Mouse (Mus musculus) testis, postnatal 10 days (tissue): ENCODE measurements around the gene Tcte1.

Source experiments
- DNase-seq: peaks from one replicate; pipeline ENCODE4 v3.0.0; 2021; ENCODE audit warnings: low spot score

The Tcte1 gene

GRCm38 (mm10) chr17:45523263-45523662 lies at the start of gene Tcte1:
Tcte1 (plus strand) TSS chr17:45523434.
- no peak for DNase-seq

- DNase-seq, result no peak
Measured at GRCm38 (mm10) chr17:45473667-45474066, 49.6 kb upstream of the Tcte1 start.

DNA sequence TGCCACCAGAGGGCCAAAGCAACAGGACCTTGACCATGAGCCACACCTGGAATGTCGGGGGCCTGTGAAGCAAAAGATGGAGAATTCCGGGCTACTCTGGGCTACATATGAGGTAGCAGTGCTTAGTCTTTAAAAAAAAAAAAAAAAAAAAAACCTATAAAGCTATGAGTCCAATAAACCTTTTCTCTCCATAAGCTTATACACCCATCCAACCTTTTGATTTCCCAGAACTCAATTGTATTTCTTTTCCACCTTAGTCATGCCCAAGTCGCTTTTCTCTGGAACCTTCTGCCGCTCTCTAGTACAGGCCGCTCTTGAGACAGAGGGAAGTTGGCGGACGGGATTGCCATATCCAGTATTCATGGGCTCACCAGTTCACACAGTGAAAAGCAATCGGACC lies 49.1 kb upstream of the Tcte1 start:
- DNase-seq, result no peak

- DNase-seq, result peak; percentile 80
Measured at GRCm38 (mm10) chr17:45474669-45475465, 48.4 kb upstream of the Tcte1 start, which contains the start of gene Spats1. Spats1 (minus strand) TSS chr17:45475415.

DNA sequence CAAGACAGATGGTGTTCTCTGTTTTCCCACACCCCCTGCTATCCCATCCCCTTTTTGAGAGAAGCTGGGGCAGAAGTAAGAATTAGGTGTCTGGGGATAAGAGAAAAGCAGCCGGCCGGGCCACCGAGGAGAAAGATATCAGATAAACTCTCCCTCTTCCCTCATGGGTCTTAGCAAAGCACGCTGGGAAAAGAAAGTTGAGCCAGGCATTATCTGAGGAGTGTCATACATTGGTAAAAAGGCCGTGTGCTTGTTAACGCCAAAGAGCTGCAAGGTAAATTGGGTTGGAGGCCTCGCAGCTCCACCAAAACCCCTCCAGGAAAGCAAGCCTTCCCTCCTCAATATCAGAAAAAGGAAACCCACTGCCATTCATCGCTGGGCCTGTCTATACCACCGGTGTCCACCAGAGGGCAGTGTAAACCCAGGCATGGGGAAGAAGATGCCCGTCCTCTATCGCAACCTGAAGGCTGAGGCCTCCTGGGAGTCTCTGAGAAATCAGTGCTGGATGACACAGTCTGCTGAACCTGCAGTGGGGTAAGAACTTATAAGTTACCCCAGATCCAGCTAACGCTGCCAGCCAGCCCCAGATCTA lies 44.9 kb upstream of the Tcte1 start:
- DNase-seq, result peak; percentile 91

- no peak for DNase-seq
Measured at GRCm38 (mm10) chr17:45480429-45480828, 42.8 kb upstream of the Tcte1 start.

GRCm38 (mm10) chr17:45485581-45485980 lies 37.7 kb upstream of the Tcte1 start:
- DNase-seq, result no peak

DNA sequence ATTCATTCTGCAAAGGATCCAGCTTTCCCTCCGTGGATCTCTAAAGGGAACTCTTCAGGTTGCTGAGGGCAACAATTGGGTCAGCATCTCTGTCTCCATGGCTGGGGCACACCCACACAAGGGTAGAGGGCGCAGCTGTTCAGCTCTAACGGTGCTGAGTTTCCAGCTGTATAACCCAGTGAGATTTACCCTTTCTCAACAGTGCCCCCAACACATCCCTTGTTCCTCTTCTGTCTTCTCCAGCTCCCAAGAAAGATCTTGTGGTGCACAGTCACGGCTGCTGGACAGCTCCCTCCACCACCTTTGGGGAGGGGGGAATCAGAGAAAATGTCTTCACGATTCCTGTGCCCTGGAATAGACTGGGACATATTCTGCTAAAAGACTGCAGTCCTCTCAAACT lies 36.0 kb upstream of the Tcte1 start:
- no peak for DNase-seq

GRCm38 (mm10) chr17:45488321-45489254 lies 34.6 kb upstream of the Tcte1 start:
- no peak for DNase-seq

DNA sequence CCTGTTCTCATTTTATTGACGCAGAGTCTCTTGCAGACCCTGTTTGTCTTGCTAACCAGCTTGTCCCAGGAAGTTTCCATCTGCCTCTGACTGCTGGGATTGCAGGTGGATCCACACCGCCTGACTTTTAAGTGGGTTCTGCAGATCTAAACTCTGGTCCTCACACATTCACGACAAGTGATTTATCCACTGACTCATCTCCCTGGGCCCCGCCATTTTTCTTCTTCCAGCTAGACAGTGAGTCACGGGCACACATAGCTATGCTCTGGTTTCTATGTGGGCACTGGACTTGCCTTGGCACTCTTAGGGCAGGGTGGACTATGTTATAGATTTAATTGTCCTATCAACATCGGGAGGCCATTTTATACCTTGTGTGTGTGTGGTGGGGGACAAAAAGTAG lies 33.5 kb upstream of the Tcte1 start:
- DNase-seq, result no peak

DNA sequence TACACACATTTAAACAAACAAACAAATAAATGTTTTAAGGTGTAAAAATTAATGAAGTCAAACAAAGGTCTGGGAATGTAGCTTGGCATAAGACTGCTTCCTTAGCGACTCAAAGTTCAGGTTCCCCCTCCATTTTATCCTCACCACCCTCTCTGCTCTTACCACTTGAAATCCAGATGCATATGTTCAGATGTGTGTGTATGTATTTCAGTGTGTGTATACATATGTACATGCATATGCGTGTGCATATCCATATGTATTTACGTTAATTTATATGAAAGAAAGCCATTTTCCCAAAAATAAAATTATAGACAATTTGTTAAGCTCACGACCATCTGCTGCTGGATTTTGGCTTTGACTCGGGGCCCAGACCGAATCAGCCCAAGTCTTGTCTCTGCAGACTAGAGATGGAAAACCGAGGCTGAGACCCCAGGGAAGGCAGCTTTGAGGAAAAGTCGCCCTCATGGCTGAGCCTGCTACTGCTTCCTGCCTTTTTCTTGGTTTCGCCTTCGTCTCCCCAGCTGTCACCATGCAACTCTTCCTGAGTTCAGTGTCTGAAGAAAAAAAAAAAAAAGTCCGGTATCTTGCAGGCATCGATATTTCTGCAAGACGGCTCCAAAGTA lies 32.6 kb upstream of the Tcte1 start:
- DNase-seq, result no peak

DNA sequence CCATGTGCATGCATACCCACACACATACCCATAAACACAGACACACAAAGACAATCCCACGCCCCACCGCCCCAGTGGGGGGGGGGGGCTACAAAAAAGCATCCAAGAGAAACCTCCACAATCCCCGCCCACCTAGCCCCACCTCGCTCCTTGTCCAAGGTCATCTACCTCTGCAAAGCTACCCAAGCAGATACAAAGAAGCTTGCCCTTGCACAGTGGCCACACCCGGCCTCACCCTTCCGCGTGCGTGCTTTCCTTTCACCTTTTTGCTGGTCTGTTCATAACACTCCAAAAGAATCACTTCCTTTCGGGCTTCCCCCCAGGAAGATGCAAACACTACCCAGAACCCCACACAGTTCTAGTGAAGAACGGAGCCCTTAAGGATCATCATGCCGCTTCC lies 27.8 kb upstream of the Tcte1 start:
- DNase-seq, result no peak

- no peak for DNase-seq
Measured at GRCm38 (mm10) chr17:45498397-45498796, 24.8 kb upstream of the Tcte1 start.

GRCm38 (mm10) chr17:45499516-45499915 lies 23.7 kb upstream of the Tcte1 start:
- no peak for DNase-seq

GRCm38 (mm10) chr17:45500981-45501380 lies 22.3 kb upstream of the Tcte1 start:
- no peak for DNase-seq

DNA sequence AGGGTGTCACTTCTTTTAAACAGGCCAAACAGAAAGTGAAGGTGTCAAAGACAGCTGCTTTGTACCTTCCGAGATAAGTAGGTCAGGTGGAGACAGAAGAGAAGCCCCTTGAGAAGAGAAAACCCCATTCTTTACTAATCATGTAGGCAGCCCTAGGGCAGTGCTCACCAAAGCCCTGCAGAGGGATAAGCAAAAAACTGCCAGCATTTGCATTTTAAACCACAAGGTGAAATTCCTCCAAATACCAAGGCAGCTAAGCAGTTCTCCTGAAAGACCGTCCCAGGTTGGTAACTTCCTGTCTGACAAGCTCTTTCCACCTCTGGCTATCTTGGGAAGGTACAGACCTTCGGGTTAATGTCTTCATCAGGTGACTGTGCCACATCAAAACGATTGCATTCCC lies 20.9 kb upstream of the Tcte1 start:
- DNase-seq, result no peak

DNA sequence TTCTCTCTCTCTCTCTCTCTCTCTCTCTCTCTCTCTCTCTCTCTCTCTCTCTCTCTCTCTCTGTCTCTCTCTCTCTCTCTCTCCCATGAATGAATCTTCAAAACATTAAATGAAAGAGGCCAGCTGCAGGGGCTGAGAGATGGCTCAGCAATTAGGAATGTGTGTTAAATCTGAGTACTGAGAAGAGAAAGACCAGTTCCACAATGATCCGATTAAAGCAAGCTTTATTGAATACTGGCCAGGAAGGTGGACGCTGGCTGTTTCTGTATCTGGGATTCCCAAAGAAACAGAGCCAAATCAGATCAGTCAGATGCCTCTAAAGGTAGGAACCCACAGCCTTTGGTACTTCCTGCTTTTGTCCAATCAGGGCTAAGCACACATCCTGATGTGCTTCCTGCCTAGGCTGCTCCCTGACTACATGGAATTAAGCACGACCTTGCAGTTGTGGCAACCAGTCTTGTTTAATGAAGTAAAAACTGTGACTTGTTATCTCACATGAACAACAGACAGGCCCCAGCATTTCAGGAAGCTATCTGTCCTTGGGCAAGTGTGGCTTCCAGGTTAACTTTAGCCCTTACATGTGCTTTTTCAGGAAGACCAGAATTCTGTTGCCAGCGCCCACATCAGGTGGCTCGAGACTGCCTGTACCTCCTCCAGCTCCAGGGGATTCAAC lies 19.8 kb upstream of the Tcte1 start:
- no peak for DNase-seq

DNA sequence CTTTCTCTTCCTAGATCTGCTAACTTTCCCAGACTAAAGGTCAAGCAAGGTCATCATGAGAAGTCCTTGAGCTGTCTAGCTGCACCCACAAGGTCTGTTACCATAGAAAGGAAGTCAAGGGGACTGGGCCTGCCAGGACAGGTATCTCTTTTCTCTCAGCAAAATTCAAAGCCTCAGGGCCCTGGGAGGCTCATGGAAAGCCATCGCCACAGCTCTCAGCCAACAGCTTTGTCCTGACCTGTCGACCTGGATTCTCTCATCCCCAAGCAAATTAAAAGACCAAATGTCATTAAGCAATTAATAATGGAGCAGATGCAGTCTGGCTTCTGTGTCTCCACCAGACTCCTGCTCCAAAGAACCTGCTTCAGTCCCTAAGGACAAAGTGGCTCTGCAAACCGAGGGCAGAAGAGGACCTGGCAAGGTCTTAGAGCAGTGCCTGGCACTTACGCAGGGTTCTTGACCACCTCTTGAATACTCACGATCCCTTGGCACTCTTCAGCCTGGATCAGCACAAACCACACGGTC lies 17.2 kb upstream of the Tcte1 start:
- DNase-seq, result no peak

DNA sequence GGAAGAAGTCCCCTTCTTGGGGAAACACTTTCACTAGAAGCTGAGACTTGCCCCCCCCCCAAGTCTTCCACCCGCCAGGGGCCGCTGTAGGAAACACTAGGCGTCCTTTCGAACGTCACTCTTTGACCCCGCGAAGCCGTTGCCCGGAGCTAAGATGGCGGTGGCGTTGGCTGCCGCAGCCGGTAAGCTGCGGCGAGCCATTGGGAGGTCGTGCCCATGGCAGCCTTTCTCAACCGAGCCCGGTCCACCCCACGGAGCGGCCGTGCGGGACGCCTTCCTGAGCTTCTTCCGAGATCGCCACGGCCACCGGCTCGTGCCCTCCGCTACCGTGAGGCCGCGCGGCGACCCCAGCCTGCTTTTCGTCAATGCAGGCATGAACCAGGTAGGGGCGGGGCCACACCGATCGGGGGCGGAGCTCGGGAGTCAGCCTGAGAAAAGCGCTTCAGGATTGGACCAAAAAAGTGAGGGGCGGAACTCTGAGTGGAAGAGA lies 16.5 kb upstream of the Tcte1 start, which contains the start of gene Aars2:
Gene Aars2 (plus strand): TSS at position 142 of the 490 bp plus-strand sequence.
- DNase-seq, result peak; percentile 98

GRCm38 (mm10) chr17:45510871-45511270 lies 12.4 kb upstream of the Tcte1 start:
- DNase-seq, result no peak

GRCm38 (mm10) chr17:45511757-45512156 lies 11.5 kb upstream of the Tcte1 start:
- DNase-seq, result no peak
